Mouse (Mus musculus) ES-E14 (cell line): ENCODE data around the gene Zgrf1. TPM values are rescaled to one million over a fixed set of nuclear protein-coding genes. Genes with fewer than 3 reads are reported as not detected.

Experiments
- DNase-seq: peaks from one replicate; pipeline ENCODE4 v3.0.0-alpha.2; 2013; ENCODE audit warnings: low read depth, low spot score
- H3K27ac ChIP-seq: 2 replicates; pipeline ENCODE4 v1.5.1; 2012; ENCODE audit warnings: low read depth, mild to moderate bottlenecking, low read length, moderate library complexity, mixed read lengths; ENCODE audit not compliant: poor library complexity, insufficient read depth, severe bottlenecking
- H3K36me3 ChIP-seq: 2 replicates; pipeline ENCODE4 v1.6.1; 2012; ENCODE audit warnings: mild to moderate bottlenecking, low read length, moderate library complexity, mixed read lengths; ENCODE audit not compliant: control insufficient read depth, poor library complexity, insufficient read depth, severe bottlenecking
- H3K4me1 ChIP-seq, 2 experiments: fragments of 150-350 bp in 1 of 2; sonication (generic) in 1 of 2; 2 replicates each; pipeline ENCODE4 v1.6.1; 2012; ENCODE audit warnings: low read length in 2 of 2, mild to moderate bottlenecking in 1 of 2, mixed read lengths in 1 of 2; ENCODE audit not compliant: control insufficient read depth in 2 of 2, insufficient read depth in 2 of 2, poor library complexity in 1 of 2
- H3K4me3 ChIP-seq, 2 experiments: fragments of 150-350 bp in 1 of 2; sonication (generic) in 1 of 2; 2 replicates each; pipeline ENCODE4 v1.5.1; 2012; ENCODE audit warnings: low read length in 2 of 2, low read depth in 1 of 2, mild to moderate bottlenecking in 1 of 2, mixed read lengths in 1 of 2; ENCODE audit not compliant: insufficient read depth in 1 of 2, poor library complexity in 1 of 2, severe bottlenecking in 1 of 2
- H3K9ac ChIP-seq: 2 replicates; pipeline ENCODE4 v1.6.1; 2012; ENCODE audit warnings: low read depth, mild to moderate bottlenecking, low read length, mixed read lengths; ENCODE audit not compliant: poor library complexity, insufficient read depth, severe bottlenecking
- H3K9me3 ChIP-seq: fragments of 150-350 bp; sonication (generic); 2 replicates; pipeline ENCODE4 v1.6.1; 2012; ENCODE audit warnings: low read depth, mild to moderate bottlenecking, low read length; ENCODE audit not compliant: control insufficient read depth, insufficient read depth
- CHD2 ChIP-seq: IDR thresholded peaks from 2 replicates; pipeline ENCODE4 v1.6.1; 2014; ENCODE audit warnings: mild to moderate bottlenecking, low read depth, low read length, inconsistent platforms
- HCFC1 ChIP-seq: IDR thresholded peaks from 2 replicates; pipeline ENCODE4 v1.6.1; 2012; ENCODE audit warnings: low read length, inconsistent platforms, borderline replicate concordance; ENCODE audit not compliant: insufficient read depth
- MAFK ChIP-seq: IDR thresholded peaks from 2 replicates; pipeline ENCODE4 v1.6.1; 2014; ENCODE audit warnings: mild to moderate bottlenecking, low read depth, low read length, inconsistent platforms; ENCODE audit not compliant: insufficient read depth
- ZC3H11A ChIP-seq: IDR thresholded peaks from 2 replicates; pipeline ENCODE4 v1.6.1; 2012; ENCODE audit warnings: low read depth, mild to moderate bottlenecking, inconsistent platforms, low read length, borderline replicate concordance
- ZNF384 ChIP-seq: IDR thresholded peaks from 2 replicates; pipeline ENCODE4 v1.6.1; 2012; ENCODE audit warnings: low read depth, low read length, inconsistent platforms
- in situ Hi-C, 2 experiments: fragments of 600-800 bp; cut with MboI; formaldehyde crosslinking; loops; one replicate each; pipeline ENCODE4 v1.15.1; 2025; ENCODE audit warnings: low sequenced_read_pairs in 2 of 2, inconsistent platforms in 1 of 2; ENCODE audit not compliant: unreplicated experiment in 2 of 2
- total RNA-seq: library from RNA; depleted of rRNA; stranded (reverse); fragments of 300-350 nt; gene quantifications from 2 replicates; pipeline ENCODE4 v1.2.3, GENCODE M21; 2012

Gene Zgrf1
- total RNA-seq, 1 experiment = 17.0 TPM

DNA sequence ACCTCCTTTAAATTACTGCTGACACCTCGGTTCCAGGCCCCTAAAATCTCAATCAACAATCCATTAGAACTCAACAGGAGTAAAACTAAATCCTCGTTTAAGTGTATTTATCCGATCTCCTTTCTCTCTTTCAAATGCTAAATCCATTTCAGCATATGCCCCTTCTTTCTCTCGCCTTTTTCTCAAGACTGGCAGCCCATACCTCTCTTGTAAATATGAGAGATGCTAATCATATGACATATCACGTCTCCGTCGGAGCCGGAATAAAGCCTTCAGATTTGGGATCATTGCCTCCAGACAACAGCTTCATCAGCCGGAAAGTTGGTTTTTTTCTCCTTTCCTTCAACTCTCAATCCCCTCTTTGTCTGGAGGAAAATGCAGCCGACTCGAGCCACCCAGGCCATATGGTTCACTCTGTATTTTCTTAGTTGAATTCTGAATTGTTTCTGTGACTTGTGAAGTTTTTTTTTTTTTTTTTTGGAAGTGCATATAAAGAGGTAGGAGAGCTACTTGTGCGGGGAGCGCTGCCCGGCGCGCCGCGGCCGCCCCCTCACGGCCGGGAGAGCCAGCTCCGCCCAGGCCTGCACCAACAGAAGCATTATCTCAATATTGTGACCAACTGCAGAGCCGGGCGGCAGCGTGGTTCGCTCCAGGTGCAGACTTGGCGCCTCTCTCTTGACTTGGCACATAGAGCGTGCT lies 72.6 kb downstream of the Zgrf1 start:
- peaks cover 0 to 3% of the 10 kb centered on the region in 2 experiments; a peak in 2 of 4 replicates for H3K4me1 ChIP-seq
- TF ChIP-seq ZNF384 (peak; percentile 90), CHD2 (no peak)
- peak overlapping the region; percentile 23 to 52 for H3K4me3 ChIP-seq
- DNase-seq = no peak
- H3K27ac ChIP-seq = no peak overlapping the region
- in situ Hi-C loops = loop anchor here in 1 of 2 experiments (5.0 to 25.0 kb wide), 2 partner anchors 136 to 1576 kb away; no protein-coding TSS in a partner anchor
- H3K9ac ChIP-seq = no peak overlapping the region
- H3K36me3 ChIP-seq = no peaks in the 10 kb centered on the region
- H3K9me3 ChIP-seq = no peaks in the 10 kb centered on the region

DNA sequence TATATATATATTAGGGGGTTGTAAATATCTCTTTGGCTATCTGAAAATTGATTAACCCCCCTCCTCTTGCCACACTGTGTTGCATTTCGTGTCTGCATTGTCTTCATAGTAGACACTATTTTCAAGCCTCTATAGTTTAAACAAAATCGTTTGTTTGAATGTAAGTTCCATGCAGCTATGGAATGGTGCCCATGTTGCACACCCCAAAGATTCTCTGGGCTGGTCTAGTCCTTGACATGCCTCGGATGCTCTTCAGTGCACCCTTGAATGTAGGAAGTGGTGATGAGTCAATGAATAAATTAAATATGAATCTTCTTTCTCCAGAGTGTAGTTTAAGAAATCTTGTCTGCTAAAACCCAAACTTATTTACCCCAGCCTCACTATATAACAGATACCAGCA lies 73.2 kb downstream of the Zgrf1 start:
- Histone ChIP-seq H3K4me3 (no peak overlapping the region), H3K4me1 (peaks cover 0 to 3% of the 10 kb centered on the region in 2 experiments; a peak in 2 of 4 replicates), H3K9ac (no peak overlapping the region), H3K9me3 (no peaks in the 10 kb centered on the region), H3K36me3 (no peaks in the 10 kb centered on the region), H3K27ac (no peak overlapping the region)
- no peak for TF ChIP-seq CHD2
- TF ChIP-seq MAFK = no peak
- no peak for TF ChIP-seq HCFC1
- no peak for TF ChIP-seq ZNF384
- no peak for TF ChIP-seq ZC3H11A
- in situ Hi-C loops = loop anchor here in 1 of 2 experiments (5.0 to 25.0 kb wide), 2 partner anchors 136 to 1576 kb away; no protein-coding TSS in a partner anchor
- DNase-seq = no peak

DNA sequence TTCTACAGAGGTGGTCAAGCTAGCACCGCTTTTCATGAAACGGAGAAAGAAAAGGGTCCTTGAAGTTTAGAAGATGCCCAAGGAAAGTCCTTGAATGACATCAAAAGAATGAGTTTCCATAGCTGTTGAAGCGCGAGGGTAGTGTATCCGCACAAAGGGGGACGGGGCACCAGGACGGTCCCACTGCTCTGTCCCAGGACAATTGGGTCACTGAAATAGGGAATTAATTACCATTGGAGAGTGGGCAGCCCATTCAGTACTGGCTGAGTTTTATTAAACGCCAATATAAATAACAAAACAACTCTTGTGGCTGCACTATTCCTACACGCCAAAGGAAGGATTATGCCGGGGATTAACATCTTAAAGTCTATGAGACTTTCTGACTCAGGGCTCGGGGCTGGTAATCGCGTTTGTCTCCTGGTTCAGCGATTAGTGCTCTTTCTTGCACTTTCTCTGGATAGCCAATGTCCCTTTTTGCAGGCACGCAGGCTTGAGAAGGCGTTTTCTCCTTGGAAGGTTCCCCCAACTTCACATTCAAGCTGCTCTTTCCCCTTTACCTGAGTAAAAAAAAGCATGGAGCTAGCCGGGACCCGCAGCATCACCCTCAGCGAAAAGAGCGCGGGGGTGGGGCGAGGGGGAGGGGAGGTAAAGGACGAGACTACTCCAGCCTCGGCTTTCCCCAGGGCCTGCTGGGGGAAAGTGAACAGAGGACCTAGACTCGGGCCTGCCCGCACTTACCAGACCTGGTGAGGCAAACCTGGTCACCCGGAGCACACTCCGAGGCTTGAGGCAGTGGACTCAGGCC lies 74.1 kb downstream of the Zgrf1 start:
- no peak overlapping the region for H3K27ac ChIP-seq

DNA sequence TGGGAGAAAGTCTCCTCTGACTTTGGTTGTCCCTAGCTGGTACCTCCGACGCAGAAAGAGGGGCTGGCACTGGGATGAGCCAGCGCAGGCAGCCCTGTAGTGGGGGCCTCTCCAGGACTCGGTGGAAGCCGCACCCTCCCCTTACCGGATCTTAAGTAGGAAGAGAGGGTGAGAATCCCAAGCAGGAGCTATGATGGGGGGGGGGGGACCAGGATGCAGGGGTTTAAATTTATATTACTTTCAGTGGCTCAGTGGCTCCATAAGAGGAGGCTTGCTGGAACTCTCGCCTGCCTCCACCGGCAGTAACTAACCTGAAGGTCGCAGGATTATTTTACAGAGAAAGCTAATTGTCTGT lies 74.6 kb downstream of the Zgrf1 start:
- H3K9me3 ChIP-seq = no peaks in the 10 kb centered on the region
- H3K4me3 ChIP-seq = peak overlapping the region; percentile 14 to 24; a peak in 1 of 4 replicates
- in situ Hi-C loops = loop anchor here in 1 of 2 experiments (5.0 to 25.0 kb wide), 2 partner anchors 134 to 1574 kb away; no protein-coding TSS in a partner anchor
- H3K27ac ChIP-seq = no peak overlapping the region
- no peak overlapping the region for H3K9ac ChIP-seq
- no peaks in the 10 kb centered on the region for H3K36me3 ChIP-seq
- no peak for TF ChIP-seq ZC3H11A
- TF ChIP-seq CHD2 = no peak
- no peak for DNase-seq
- H3K4me1 ChIP-seq = peaks cover 0 to 3% of the 10 kb centered on the region in 2 experiments; a peak in 2 of 4 replicates

More for the DNA sequence above, 74.1 kb downstream of the Zgrf1 start:
- Histone ChIP-seq H3K36me3 (no peaks in the 10 kb centered on the region), H3K4me1 (peaks cover 0 to 3% of the 10 kb centered on the region in 2 experiments; a peak in 2 of 4 replicates), H3K9ac (no peak overlapping the region), H3K4me3 (peak overlapping the region; percentile 14 to 24; a peak in 1 of 4 replicates), H3K9me3 (no peaks in the 10 kb centered on the region)
- no peak for TF ChIP-seq ZC3H11A
- TF ChIP-seq MAFK = no peak
- TF ChIP-seq ZNF384 = no peak
- TF ChIP-seq HCFC1 = no peak
- TF ChIP-seq CHD2 = no peak
- DNase-seq = no peak
- in situ Hi-C loops = loop anchor here in 1 of 2 experiments (5.0 to 25.0 kb wide), 2 partner anchors 135 to 1575 kb away; no protein-coding TSS in a partner anchor
